Mouse (Mus musculus): ENCODE measurements around the gene Clptm1. TPM values are rescaled to one million over a fixed set of nuclear protein-coding genes. Genes with fewer than 3 reads are reported as not detected.
"Not testable (repeated sequence)": the region's sequence is repeated elsewhere in the genome, so short reads cannot be mapped to it uniquely, and the experiment has no call there.

Clptm1 gene
- polyA plus RNA-seq, 1 experiment from 2014 or later = 134 TPM

DNA sequence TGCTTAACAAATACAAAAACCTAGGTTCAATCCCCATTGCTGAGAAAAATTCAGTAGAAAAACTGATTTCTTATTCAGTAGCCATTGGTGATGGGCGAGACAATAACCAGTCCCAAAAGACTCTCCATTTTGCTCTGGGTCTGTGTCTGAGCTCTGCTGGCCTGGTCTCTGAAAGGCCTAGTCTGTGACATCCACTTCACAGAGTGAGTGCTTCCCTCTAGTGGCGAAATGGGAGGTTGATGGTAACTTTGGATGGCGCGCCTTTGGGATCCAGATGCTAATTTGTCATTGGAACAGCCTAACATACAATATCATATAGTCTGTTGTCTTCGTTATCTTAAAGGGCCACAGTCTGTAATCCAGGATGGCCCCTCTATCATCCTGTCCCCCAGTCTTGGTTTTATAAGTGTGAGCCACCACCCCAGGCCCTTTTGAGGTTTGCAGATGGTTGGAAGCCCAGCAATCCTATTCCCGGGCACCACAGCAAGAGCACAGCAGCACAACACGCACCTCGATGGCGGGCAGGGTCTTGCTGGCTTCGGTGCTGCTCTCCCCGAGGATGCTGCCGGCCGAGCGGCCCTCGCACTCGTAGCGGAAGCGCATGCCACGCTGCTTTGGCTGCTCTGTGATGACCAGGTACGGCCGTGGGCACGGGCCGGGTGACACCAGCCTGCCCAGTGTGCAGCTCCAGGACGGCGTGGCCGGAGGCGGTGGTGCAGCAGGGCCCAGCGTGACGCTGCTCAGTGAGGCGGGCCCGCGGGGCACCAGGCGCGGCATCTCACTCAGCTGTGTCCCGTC is 45.6 kb downstream of the Clptm1 start:
- Histone ChIP-seq H3K4me2 (ENCODE audit: low read length) (peak overlapping the region; percentile 45), H3K9me3 (ENCODE audit: control insufficient read depth, low read length) (no peaks in the 10 kb centered on the region), H3K4me3 (replicated peaks; ENCODE audit: low read depth, low read length) (peak overlapping the region; percentile 17), H3K27ac (replicated peaks; ENCODE audit: low read depth, low read length) (peak overlapping the region; percentile 20; the same call in 1 of the 2 replicates), H3K9ac (replicated peaks; ENCODE audit: low read length) (peak overlapping the region; percentile 24; the same call in 1 of the 2 replicates), H3K27me3 (ENCODE audit: control insufficient read depth, insufficient read depth, low read length) (no peaks in the 10 kb centered on the region), H3K4me1 (ENCODE audit: control insufficient read depth, insufficient read depth, low read length) (no peaks in the 10 kb centered on the region), H3K36me3 (ENCODE audit: control insufficient read depth, insufficient read depth, low read length) (no peaks in the 10 kb centered on the region)
- DNase-seq (peak; percentile 94), ATAC-seq (ENCODE audit: low FRiP score, low TSS enrichment) (peak; percentile 79)
- 5% methylated on average over 35 of the region's 35 CpGs for WGBS

DNA sequence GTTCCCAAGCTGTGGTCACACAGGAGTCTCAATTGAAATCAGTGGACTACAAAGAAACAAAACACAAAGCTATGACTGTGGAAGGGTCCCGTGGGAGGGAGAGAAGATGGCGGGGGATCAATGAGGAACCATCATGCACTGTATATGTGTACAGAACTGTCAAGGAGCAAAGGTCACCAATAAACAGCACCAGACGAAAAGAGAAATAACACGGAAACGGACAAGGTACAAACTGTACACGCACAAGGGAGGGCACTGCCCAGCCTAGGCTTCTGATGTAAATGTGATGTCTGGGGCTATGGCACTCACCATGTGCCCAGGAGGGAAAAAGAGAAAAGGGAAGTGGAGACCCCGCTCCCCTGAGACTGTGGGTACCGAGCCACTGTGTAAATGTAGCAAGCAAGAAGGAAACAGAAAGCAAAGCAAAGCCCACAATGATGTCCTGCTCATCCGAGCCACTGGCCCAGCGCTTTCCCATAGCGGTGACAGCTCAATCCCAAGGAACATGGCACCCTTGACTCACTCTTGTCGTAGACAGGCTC is 49.7 kb downstream of the Clptm1 start:
- peaks cover 2% of the 10 kb centered on the region; the same call in 1 of the 2 replicates for H3K36me3 ChIP-seq (ENCODE audit: control insufficient read depth, insufficient read depth, low read length)
- 91% methylated on average over 12 of the region's 12 CpGs for WGBS
- ATAC-seq (ENCODE audit: low FRiP score, low TSS enrichment) = no peak

GRCm38 (mm10) chr7:19610969-19611368 is 53.9 kb downstream of the Clptm1 start:
- ATAC-seq (ENCODE audit: low FRiP score, low TSS enrichment) = no peak
- no peak overlapping the region for H3K4me3 ChIP-seq (replicated peaks; ENCODE audit: low read depth, low read length)
- no peaks in the 10 kb centered on the region for H3K27me3 ChIP-seq (ENCODE audit: control insufficient read depth, insufficient read depth, low read length)
- no peak for DNase-seq
- H3K9ac ChIP-seq (replicated peaks; ENCODE audit: low read length) = no peak overlapping the region
- H3K9me3 ChIP-seq (ENCODE audit: control insufficient read depth, low read length) = no peaks in the 10 kb centered on the region
- 77% methylated on average over 5 of the region's 5 CpGs for WGBS
- no peak overlapping the region for H3K27ac ChIP-seq (replicated peaks; ENCODE audit: low read depth, low read length)
- no peak overlapping the region for H3K4me2 ChIP-seq (ENCODE audit: low read length)
- H3K4me1 ChIP-seq (ENCODE audit: control insufficient read depth, insufficient read depth, low read length) = no peaks in the 10 kb centered on the region
- H3K36me3 ChIP-seq (ENCODE audit: control insufficient read depth, insufficient read depth, low read length) = peaks cover 2% of the 10 kb centered on the region; the same call in 1 of the 2 replicates

More for the DNA sequence above, 49.7 kb downstream of the Clptm1 start:
- Histone ChIP-seq H3K27me3 (ENCODE audit: control insufficient read depth, insufficient read depth, low read length) (no peaks in the 10 kb centered on the region), H3K4me1 (ENCODE audit: control insufficient read depth, insufficient read depth, low read length) (no peaks in the 10 kb centered on the region), H3K9ac (replicated peaks; ENCODE audit: low read length) (no peak overlapping the region), H3K4me3 (replicated peaks; ENCODE audit: low read depth, low read length) (no peak overlapping the region), H3K4me2 (ENCODE audit: low read length) (no peak overlapping the region), H3K9me3 (ENCODE audit: control insufficient read depth, low read length) (no peaks in the 10 kb centered on the region), H3K27ac (replicated peaks; ENCODE audit: low read depth, low read length) (no peak overlapping the region)
- DNase-seq = no peak

- Histone ChIP-seq H3K4me3 (replicated peaks; ENCODE audit: low read depth, low read length) (no peak overlapping the region), H3K36me3 (ENCODE audit: control insufficient read depth, insufficient read depth, low read length) (peaks cover 2% of the 10 kb centered on the region; the same call in 1 of the 2 replicates), H3K4me2 (ENCODE audit: low read length) (no peak overlapping the region), H3K27ac (replicated peaks; ENCODE audit: low read depth, low read length) (no peak overlapping the region), H3K4me1 (ENCODE audit: control insufficient read depth, insufficient read depth, low read length) (no peaks in the 10 kb centered on the region), H3K9me3 (ENCODE audit: control insufficient read depth, low read length) (no peaks in the 10 kb centered on the region), H3K27me3 (ENCODE audit: control insufficient read depth, insufficient read depth, low read length) (no peaks in the 10 kb centered on the region), H3K9ac (replicated peaks; ENCODE audit: low read length) (no peak overlapping the region)
- 93% methylated on average over 12 of the region's 12 CpGs for WGBS
- DNase-seq (no peak), ATAC-seq (ENCODE audit: low FRiP score, low TSS enrichment) (no peak)
Observed at GRCm38 (mm10) chr7:19609641-19610332, 55.0 kb downstream of the Clptm1 start.

- Histone ChIP-seq H3K9me3 (ENCODE audit: control insufficient read depth, low read length) (no peaks in the 10 kb centered on the region), H3K36me3 (ENCODE audit: control insufficient read depth, insufficient read depth, low read length) (peaks cover 6% of the 10 kb centered on the region), H3K4me1 (ENCODE audit: control insufficient read depth, insufficient read depth, low read length) (peaks cover 12% of the 10 kb centered on the region), H3K4me3 (replicated peaks; ENCODE audit: low read depth, low read length) (no peak overlapping the region), H3K27me3 (ENCODE audit: control insufficient read depth, insufficient read depth, low read length) (no peaks in the 10 kb centered on the region), H3K9ac (replicated peaks; ENCODE audit: low read length) (no peak overlapping the region), H3K27ac (replicated peaks; ENCODE audit: low read depth, low read length) (no peak overlapping the region), H3K4me2 (ENCODE audit: low read length) (no peak overlapping the region)
- DNase-seq = no peak
- 91% methylated on average over 5 of the region's 5 CpGs for WGBS
- no peak for ATAC-seq (ENCODE audit: low FRiP score, low TSS enrichment)
Observed at GRCm38 (mm10) chr7:19607291-19607690, 57.5 kb downstream of the Clptm1 start.

GRCm38 (mm10) chr7:19604606-19605214 is 60.1 kb downstream of the Clptm1 start:
- Histone ChIP-seq H3K27ac (replicated peaks; ENCODE audit: low read depth, low read length) (peak overlapping the region; percentile 69), H3K36me3 (ENCODE audit: control insufficient read depth, insufficient read depth, low read length) (peaks cover 27% of the 10 kb centered on the region), H3K4me2 (ENCODE audit: low read length) (peak overlapping the region; percentile 81), H3K4me1 (ENCODE audit: control insufficient read depth, insufficient read depth, low read length) (peaks cover 14% of the 10 kb centered on the region), H3K9ac (replicated peaks; ENCODE audit: low read length) (peak overlapping the region; percentile 91; the same call in 1 of the 2 replicates), H3K4me3 (replicated peaks; ENCODE audit: low read depth, low read length) (peak overlapping the region; percentile 91)
- not testable (repeated sequence) for H3K27me3 ChIP-seq (ENCODE audit: control insufficient read depth, insufficient read depth, low read length); H3K9me3 ChIP-seq (ENCODE audit: control insufficient read depth, low read length); DNase-seq
- peak; percentile 12; the same call in 1 of the 2 replicates for ATAC-seq (ENCODE audit: low FRiP score, low TSS enrichment)
- WGBS = 60% methylated on average over 10 of the region's 10 CpGs

DNA sequence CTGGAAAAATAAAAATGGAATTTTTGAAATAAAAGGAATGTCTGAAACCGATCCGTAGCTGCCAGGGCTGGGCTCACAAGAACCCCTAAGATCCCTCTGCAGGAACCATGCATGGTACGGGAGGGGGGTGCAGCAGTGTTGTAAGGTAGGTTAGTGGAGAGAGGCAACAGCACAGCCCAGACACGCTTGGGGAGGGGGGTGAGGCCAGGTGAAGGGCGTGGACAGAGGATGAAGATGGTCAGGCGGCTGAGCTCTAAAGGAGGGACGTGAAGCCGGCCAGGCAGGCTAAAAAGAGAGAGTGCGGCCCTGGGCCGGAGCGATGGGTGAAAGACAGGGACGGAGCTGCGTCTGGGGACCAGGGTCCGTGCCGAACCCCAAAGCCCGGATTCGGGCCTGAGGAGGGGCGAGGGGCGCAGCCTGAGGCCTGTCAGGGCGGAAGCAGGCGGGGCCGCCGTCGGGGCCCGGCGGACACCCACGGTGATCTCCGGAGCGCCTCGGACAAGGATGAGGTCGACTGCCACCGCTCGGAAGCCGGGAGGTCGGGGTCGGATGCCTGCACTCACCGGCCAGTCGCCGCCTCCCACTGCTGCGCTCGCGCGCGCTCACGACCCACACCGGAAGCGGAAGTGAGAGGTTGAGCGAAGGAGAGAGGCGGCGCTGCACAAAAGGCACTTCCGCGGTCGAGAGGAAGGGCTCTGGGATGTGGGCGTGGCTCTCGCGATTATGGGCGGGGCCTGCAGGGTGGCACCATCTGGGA is 60.8 kb downstream of the Clptm1 start, which contains the start of gene Clasrp:
TSS of gene Clasrp (minus strand) at position 638 of the 757 bp plus-strand sequence.
- Histone ChIP-seq H3K9me3 (ENCODE audit: control insufficient read depth, low read length) (no peaks in the 10 kb centered on the region), H3K9ac (replicated peaks; ENCODE audit: low read length) (peak within 1 kb of the TSS; percentile 91), H3K27me3 (ENCODE audit: control insufficient read depth, insufficient read depth, low read length) (no peaks in the 10 kb centered on the region), H3K4me1 (ENCODE audit: control insufficient read depth, insufficient read depth, low read length) (peaks cover 14% of the 10 kb centered on the region), H3K4me3 (replicated peaks; ENCODE audit: low read depth, low read length) (peak within 1 kb of the TSS; percentile 91), H3K4me2 (ENCODE audit: low read length) (peak within 1 kb of the TSS; percentile 81), H3K27ac (replicated peaks; ENCODE audit: low read depth, low read length) (peak within 1 kb of the TSS; percentile 69), H3K36me3 (ENCODE audit: control insufficient read depth, insufficient read depth, low read length) (peaks cover 33% of the 10 kb centered on the region)
- peak; percentile 97 for DNase-seq
- ATAC-seq (ENCODE audit: low FRiP score, low TSS enrichment) = peak; percentile 90
- WGBS = 2% methylated on average over 57 of the region's 57 CpGs

DNA sequence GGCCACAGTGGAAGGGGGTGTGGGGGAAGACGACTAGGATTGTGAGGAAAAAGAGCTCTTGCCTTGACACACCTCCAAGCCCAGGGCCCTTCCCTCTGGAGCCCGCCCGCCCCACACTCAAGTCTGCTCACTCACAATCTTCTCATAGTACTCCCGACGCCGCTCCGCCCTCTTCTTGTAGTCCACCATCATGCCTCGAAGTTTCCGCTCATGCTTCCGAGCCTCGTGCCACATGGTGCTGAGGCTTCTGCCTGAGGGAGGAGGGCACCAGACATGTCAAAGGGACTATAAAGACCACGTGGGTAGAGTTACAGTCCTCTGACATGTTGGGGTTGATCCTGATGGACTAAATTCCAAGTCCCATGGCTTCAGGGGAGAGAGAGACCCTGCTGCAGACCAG is 61.8 kb downstream of the Clptm1 start:
- Histone ChIP-seq H3K4me2 (ENCODE audit: low read length) (peak overlapping the region; percentile 81), H3K9me3 (ENCODE audit: control insufficient read depth, low read length) (no peaks in the 10 kb centered on the region), H3K4me3 (replicated peaks; ENCODE audit: low read depth, low read length) (peak overlapping the region; percentile 91; the same call in 1 of the 2 replicates), H3K36me3 (ENCODE audit: control insufficient read depth, insufficient read depth, low read length) (peaks cover 41% of the 10 kb centered on the region), H3K27me3 (ENCODE audit: control insufficient read depth, insufficient read depth, low read length) (no peaks in the 10 kb centered on the region), H3K27ac (replicated peaks; ENCODE audit: low read depth, low read length) (no peak overlapping the region), H3K4me1 (ENCODE audit: control insufficient read depth, insufficient read depth, low read length) (peaks cover 14% of the 10 kb centered on the region), H3K9ac (replicated peaks; ENCODE audit: low read length) (no peak overlapping the region)
- ATAC-seq (ENCODE audit: low FRiP score, low TSS enrichment) = no peak
- no peak for DNase-seq
- 85% methylated on average over 12 of the region's 12 CpGs for WGBS

Measured in midbrain, embryonic 14.5 days (tissue).